Mouse (Mus musculus): Measurements from ENCODE around the gene Dnajc7. TPM values are rescaled to one million over a fixed set of nuclear protein-coding genes. Genes with fewer than 3 reads are reported as not detected.
"Not testable (repeated sequence)": the region's sequence is repeated elsewhere in the genome, so short reads cannot be mapped to it uniquely, and the experiment has no call there.

The Dnajc7 gene
- polyA plus RNA-seq, 2 experiments = 15.1 to 61.7 TPM

- no peak for TF ChIP-seq EP300 (IDR thresholded peaks at IDR 0.05; ENCODE audit: low read depth)
- no peak for TF ChIP-seq CTCF (IDR thresholded peaks at IDR 0.05; ENCODE audit: low read depth)
- peak; percentile 46 to 53 (median 50) for DNase-seq (ENCODE audit: low read depth in 3 of 3, low spot score in 3 of 3)
- Histone ChIP-seq H3K4me3 (ENCODE audit: insufficient read depth in 1 of 2, low read depth in 2 of 2, low read length in 2 of 2) (peak overlapping the region in 1 of 2 experiments; percentile 79; a peak in 2 of 4 replicates), H3K36me3 (replicated peaks; ENCODE audit: control insufficient read depth, insufficient read depth, low read depth) (peaks cover 3% of the 10 kb centered on the region; the same call in 1 of the 2 replicates), H3K4me1 (replicated peaks; ENCODE audit: control insufficient read depth in 2 of 2, insufficient read depth in 2 of 2, low read length in 1 of 2) (peaks cover 9 to 26% of the 10 kb centered on the region in 2 experiments), H3K27me3 (ENCODE audit: control insufficient read depth, insufficient read depth, low read length) (no peaks in the 10 kb centered on the region), H3K9me3 (ENCODE audit: control insufficient read depth, low read length) (no peaks in the 10 kb centered on the region), H3K4me2 (ENCODE audit: low read depth) (peak overlapping the region; percentile 79), H3K27ac (no peak overlapping the region), H3K9ac (replicated peaks) (peak overlapping the region; percentile 27; the same call in 1 of the 2 replicates)
- WGBS (ENCODE audit: insufficient replicate concordance) = 54% methylated on average over 5 of the region's 5 CpGs
- no peak for ATAC-seq (ENCODE audit: insufficient read depth)
Measured at GRCm38 (mm10) chr11:100623867-100624266, 3.9 kb upstream of the Dnajc7 start.

GRCm38 (mm10) chr11:100622714-100623113 is 2.7 kb upstream of the Dnajc7 start:
- peak overlapping the region; percentile 76 to 79 for H3K4me3 ChIP-seq (ENCODE audit: insufficient read depth in 1 of 2, low read depth in 2 of 2, low read length in 2 of 2)
- ATAC-seq (ENCODE audit: insufficient read depth) (peak; percentile 75), DNase-seq (ENCODE audit: low read depth in 3 of 3, low spot score in 3 of 3) (peak; percentile 88 to 91 (median 89))
- H3K27ac ChIP-seq = peak overlapping the region; percentile 32
- no peaks in the 10 kb centered on the region for H3K9me3 ChIP-seq (ENCODE audit: control insufficient read depth, low read length)
- peaks cover 3% of the 10 kb centered on the region; the same call in 1 of the 2 replicates for H3K36me3 ChIP-seq (replicated peaks; ENCODE audit: control insufficient read depth, insufficient read depth, low read depth)
- H3K9ac ChIP-seq (replicated peaks) = peak overlapping the region; percentile 68
- H3K4me2 ChIP-seq (ENCODE audit: low read depth) = peak overlapping the region; percentile 79
- no peaks in the 10 kb centered on the region for H3K27me3 ChIP-seq (ENCODE audit: control insufficient read depth, insufficient read depth, low read length)
- TF ChIP-seq EP300 (IDR thresholded peaks at IDR 0.05; ENCODE audit: low read depth) (peak; percentile 47; the same call in 1 of the 2 replicates), CTCF (IDR thresholded peaks at IDR 0.05; ENCODE audit: low read depth) (peak; percentile 97)
- under 1% methylated on average over 24 of the region's 24 CpGs for WGBS (ENCODE audit: insufficient replicate concordance)
- peaks cover 10 to 29% of the 10 kb centered on the region in 2 experiments for H3K4me1 ChIP-seq (replicated peaks; ENCODE audit: control insufficient read depth in 2 of 2, insufficient read depth in 2 of 2, low read length in 1 of 2)

GRCm38 (mm10) chr11:100619485-100619975 is 438 bp downstream of the Dnajc7 start:
- no peaks in the 10 kb centered on the region for H3K27me3 ChIP-seq (ENCODE audit: control insufficient read depth, insufficient read depth, low read length)
- H3K36me3 ChIP-seq (replicated peaks; ENCODE audit: control insufficient read depth, insufficient read depth, low read depth) = no peaks in the 10 kb centered on the region
- H3K4me3 ChIP-seq (ENCODE audit: insufficient read depth in 1 of 2, low read depth in 2 of 2, low read length in 2 of 2) = peak overlapping the region; percentile 75 to 79
- TF ChIP-seq CTCF (IDR thresholded peaks at IDR 0.05; ENCODE audit: low read depth) (peak; percentile 34; the same call in 1 of the 2 replicates), EP300 (IDR thresholded peaks at IDR 0.05; ENCODE audit: low read depth) (no peak)
- peak overlapping the region; percentile 34 for H3K27ac ChIP-seq
- H3K9me3 ChIP-seq (ENCODE audit: control insufficient read depth, low read length) = no peaks in the 10 kb centered on the region
- DNase-seq (ENCODE audit: low read depth in 3 of 3, low spot score in 3 of 3) = peak; percentile 86 to 89 (median 87)
- H3K9ac ChIP-seq (replicated peaks) = peak overlapping the region; percentile 81
- H3K4me2 ChIP-seq (ENCODE audit: low read depth) = peak overlapping the region; percentile 72
- peaks cover 15 to 32% of the 10 kb centered on the region in 2 experiments for H3K4me1 ChIP-seq (replicated peaks; ENCODE audit: control insufficient read depth in 2 of 2, insufficient read depth in 2 of 2, low read length in 1 of 2)
- ATAC-seq (ENCODE audit: insufficient read depth) = peak; percentile 92
- WGBS (ENCODE audit: insufficient replicate concordance) = under 1% methylated on average over 40 of the region's 40 CpGs

GRCm38 (mm10) chr11:100618761-100619484 is 1.0 kb downstream of the Dnajc7 start, which contains the start of gene Nkiras2:
TSS of gene Nkiras2 (plus strand) at chr11:100619244.
- Histone ChIP-seq H3K27ac (peak within 1 kb of the TSS; percentile 34), H3K9me3 (ENCODE audit: control insufficient read depth, low read length) (no peaks in the 10 kb centered on the region), H3K36me3 (replicated peaks; ENCODE audit: control insufficient read depth, insufficient read depth, low read depth) (no peaks in the 10 kb centered on the region), H3K4me1 (replicated peaks; ENCODE audit: control insufficient read depth in 2 of 2, insufficient read depth in 2 of 2, low read length in 1 of 2) (peaks cover 14 to 28% of the 10 kb centered on the region in 2 experiments), H3K4me2 (ENCODE audit: low read depth) (peak within 1 kb of the TSS; percentile 72), H3K4me3 (ENCODE audit: insufficient read depth in 1 of 2, low read depth in 2 of 2, low read length in 2 of 2) (peak within 1 kb of the TSS; percentile 75 to 79), H3K9ac (replicated peaks) (peak within 1 kb of the TSS; percentile 81), H3K27me3 (ENCODE audit: control insufficient read depth, insufficient read depth, low read length) (no peaks in the 10 kb centered on the region)
- under 1% methylated on average over 35 of the region's 36 CpGs for WGBS (ENCODE audit: insufficient replicate concordance)
- DNase-seq (ENCODE audit: low read depth in 3 of 3, low spot score in 3 of 3) = peak; percentile 44 to 59 (median 58)
- peak; percentile 66 for ATAC-seq (ENCODE audit: insufficient read depth)
- TF ChIP-seq EP300 (IDR thresholded peaks at IDR 0.05; ENCODE audit: low read depth) (no peak), CTCF (IDR thresholded peaks at IDR 0.05; ENCODE audit: low read depth) (no peak)

GRCm38 (mm10) chr11:100617480-100617879 is 2.5 kb downstream of the Dnajc7 start:
- 79% methylated on average over 4 of the region's 4 CpGs for WGBS (ENCODE audit: insufficient replicate concordance)
- DNase-seq (ENCODE audit: low read depth in 3 of 3, low spot score in 3 of 3) (no peak), ATAC-seq (ENCODE audit: insufficient read depth) (no peak)
- Histone ChIP-seq H3K27ac (no peak overlapping the region), H3K27me3 (ENCODE audit: control insufficient read depth, insufficient read depth, low read length) (no peaks in the 10 kb centered on the region), H3K36me3 (replicated peaks; ENCODE audit: control insufficient read depth, insufficient read depth, low read depth) (no peaks in the 10 kb centered on the region), H3K4me1 (replicated peaks; ENCODE audit: control insufficient read depth in 2 of 2, insufficient read depth in 2 of 2, low read length in 1 of 2) (peaks cover 10 to 24% of the 10 kb centered on the region in 2 experiments), H3K9ac (replicated peaks) (no peak overlapping the region), H3K4me3 (ENCODE audit: insufficient read depth in 1 of 2, low read depth in 2 of 2, low read length in 2 of 2) (no peak overlapping the region), H3K4me2 (ENCODE audit: low read depth) (no peak overlapping the region; the same call in 1 of the 2 replicates), H3K9me3 (ENCODE audit: control insufficient read depth, low read length) (no peaks in the 10 kb centered on the region)
- TF ChIP-seq CTCF (IDR thresholded peaks at IDR 0.05; ENCODE audit: low read depth) (no peak), EP300 (IDR thresholded peaks at IDR 0.05; ENCODE audit: low read depth) (no peak)

DNA sequence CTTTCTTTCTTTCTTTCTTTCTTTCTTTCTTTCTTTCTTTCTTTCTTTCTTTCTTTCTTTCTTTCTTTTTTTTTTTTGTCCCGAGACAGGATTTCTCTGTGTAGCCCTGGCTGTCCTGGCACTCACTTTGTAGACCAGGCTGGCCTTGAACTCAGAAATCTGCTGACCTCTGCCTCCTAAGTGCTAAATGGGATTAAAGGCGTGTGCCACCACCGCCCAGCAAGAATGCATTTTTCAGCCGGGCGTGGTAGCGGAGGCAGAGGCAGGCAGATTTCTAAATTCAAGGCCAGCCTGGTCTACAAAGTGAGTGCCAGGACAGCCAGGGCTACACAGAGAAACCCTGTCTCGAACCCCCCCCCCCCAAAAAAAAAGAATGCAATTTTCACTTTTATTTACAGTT is 3.1 kb downstream of the Dnajc7 start:
- H3K9ac ChIP-seq (replicated peaks); H3K4me2 ChIP-seq (ENCODE audit: low read depth); DNase-seq (ENCODE audit: low read depth in 3 of 3, low spot score in 3 of 3); H3K27ac ChIP-seq; H3K27me3 ChIP-seq (ENCODE audit: control insufficient read depth, insufficient read depth, low read length); H3K36me3 ChIP-seq (replicated peaks; ENCODE audit: control insufficient read depth, insufficient read depth, low read depth); H3K9me3 ChIP-seq (ENCODE audit: control insufficient read depth, low read length); ATAC-seq (ENCODE audit: insufficient read depth); H3K4me3 ChIP-seq (ENCODE audit: insufficient read depth in 1 of 2, low read depth in 2 of 2, low read length in 2 of 2): not testable (repeated sequence)
- WGBS (ENCODE audit: insufficient replicate concordance) = 78% methylated on average over 7 of the region's 7 CpGs
- H3K4me1 ChIP-seq (replicated peaks; ENCODE audit: control insufficient read depth in 2 of 2, insufficient read depth in 2 of 2, low read length in 1 of 2) = peaks cover 10 to 22% of the 10 kb centered on the region in 2 experiments
